Mouse (Mus musculus): ENCODE measurements around the gene Gm5797.
"Not testable (repeated sequence)": the region's sequence is repeated elsewhere in the genome, so short reads cannot be mapped to it uniquely, and the experiment has no call there.

Gm5797 gene

DNA sequence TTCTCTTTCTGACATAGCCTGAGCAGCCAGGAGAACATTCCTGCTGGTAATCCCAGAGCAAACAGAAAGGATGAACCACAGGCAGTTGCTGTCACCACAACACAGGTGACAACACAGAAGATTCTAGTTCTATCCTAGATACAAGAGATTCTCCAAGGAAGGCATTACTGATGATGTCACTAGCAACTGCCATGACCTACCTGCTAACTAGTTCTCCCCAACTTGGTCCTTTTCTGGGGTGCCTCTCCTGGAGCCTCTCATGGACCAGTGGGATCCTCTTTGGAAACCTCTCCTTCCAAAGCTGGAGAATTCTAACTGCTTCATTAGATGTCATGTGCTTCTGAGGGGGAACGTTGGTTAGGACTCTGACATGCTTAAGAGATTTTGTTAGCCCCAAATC is at the start of gene Gm5797:
Gene Gm5797, minus strand, starts transcription at position 101 of the 400 bp plus-strand sequence.
- not testable (repeated sequence) for DNase-seq (ENCODE audit: low spot score)

GRCm38 (mm10) chr14:7365034-7365433 is 32.8 kb upstream of the Gm5797 start, which contains the start of gene Gm8374:
Gene Gm8374, minus strand, starts transcription at chr14:7365134.
- DNase-seq (ENCODE audit: low spot score): not testable (repeated sequence)

GRCm38 (mm10) chr14:7315093-7315492 is 17.1 kb downstream of the Gm5797 start:
- DNase-seq (ENCODE audit: low spot score): not testable (repeated sequence)

GRCm38 (mm10) chr14:7314661-7315060 is 17.5 kb downstream of the Gm5797 start, which contains the start of gene Gm3739:
Gene Gm3739, minus strand, starts transcription at chr14:7315049.
- not testable (repeated sequence) for DNase-seq (ENCODE audit: low spot score)
